Mouse (Mus musculus) liver, embryonic 16.5 days (tissue): ENCODE results near the gene Tcf20. TPM values are rescaled to one million over a fixed set of nuclear protein-coding genes. Genes with fewer than 3 reads are reported as not detected.

Source experiments
- ATAC-seq: fragments of 200-750 bp; cut with Nextera tagmentation; 2 replicates; pipeline ENCODE4 v1.8.0; 2017; ENCODE audit warnings: low read depth, mild to moderate bottlenecking, moderate number of reproducible peaks, moderate library complexity
- H3K27ac ChIP-seq: fragments of 300-500 bp; sonication (generic); 2 replicates; pipeline ENCODE4 v1.5.1; 2014; ENCODE audit warnings: mild to moderate bottlenecking, low read length
- H3K27me3 ChIP-seq: fragments of 300-500 bp; sonication (generic); 2 replicates; pipeline ENCODE4 v1.6.1; 2014; ENCODE audit warnings: low read depth, low read length, mixed read lengths; ENCODE audit not compliant: control insufficient read depth, insufficient read depth
- H3K36me3 ChIP-seq: fragments of 300-500 bp; sonication (generic); 2 replicates; pipeline ENCODE4 v1.6.1; 2014; ENCODE audit warnings: mild to moderate bottlenecking; ENCODE audit not compliant: control insufficient read depth, insufficient read depth
- H3K4me1 ChIP-seq: fragments of 300-500 bp; sonication (generic); 2 replicates; pipeline ENCODE4 v1.6.1; 2014; ENCODE audit warnings: low read depth, low read length, mixed read lengths; ENCODE audit not compliant: control insufficient read depth
- H3K4me2 ChIP-seq: fragments of 300-500 bp; sonication (generic); 2 replicates; pipeline ENCODE4 v1.6.1; 2014; ENCODE audit warnings: low read depth, low read length, mixed read lengths
- H3K4me3 ChIP-seq: fragments of 300-500 bp; sonication (generic); 2 replicates; pipeline ENCODE4 v1.5.1; 2014; ENCODE audit warnings: low read depth, mild to moderate bottlenecking, low read length
- H3K9ac ChIP-seq: fragments of 300-500 bp; sonication (generic); 2 replicates; pipeline ENCODE4 v1.6.1; 2014; ENCODE audit warnings: low read depth, low read length
- H3K9me3 ChIP-seq: fragments of 300-500 bp; sonication (generic); replicated peaks from 2 replicates; pipeline ENCODE4 v1.6.1; 2016; ENCODE audit warnings: low read length; ENCODE audit not compliant: control insufficient read depth
- WGBS: fragments of 180-500 bp; shearing (Covaris S2); extraction: QIAGEN DNeasy Blood & Tissue Kit; methylation state at CpG from one replicate; pipeline ENCODE4 v1.1.7; 2014; ENCODE audit not compliant: insufficient replicate concordance; 5-methylcytosine and 5-hydroxymethylcytosine counted together
- polyA plus RNA-seq: library from polyadenylated mRNA; unstranded; fragments of >200 nt; fragmentation: Nextera tagmentation; extraction: Ambion mirVana; gene quantifications from 2 replicates; pipeline ENCODE4 v1.2.1, GENCODE M21; 2015

Tcf20 gene
- polyA plus RNA-seq, 1 experiment from 2014 or later, result 2.1 TPM

- H3K9ac ChIP-seq, result no peak overlapping the region
- no peak for ATAC-seq
- H3K36me3 ChIP-seq, result no peaks in the 10 kb centered on the region
- H3K27ac ChIP-seq, result no peak overlapping the region
- H3K4me1 ChIP-seq, result no peaks in the 10 kb centered on the region
- H3K4me2 ChIP-seq, result 0 out of 2 replicates have a peak overlapping the region, but pooled peaks have one; percentile 19
- H3K9me3 ChIP-seq, result no peaks in the 10 kb centered on the region
- peaks cover 25% of the 10 kb centered on the region for H3K27me3 ChIP-seq
- H3K4me3 ChIP-seq, result 0 out of 2 replicates have a peak overlapping the region, but pooled peaks have one; percentile 5
- 6% methylated on average over 13 of the region's 13 CpGs for WGBS
Measured at GRCm38 (mm10) chr15:82911965-82912337, 75.7 kb downstream of the Tcf20 start.

- 19% methylated on average over 43 of the region's 44 CpGs for WGBS
- no peak for ATAC-seq
Measured at GRCm38 (mm10) chr15:82911001-82911964, 76.4 kb downstream of the Tcf20 start.

GRCm38 (mm10) chr15:82910596-82910995 is 77.1 kb downstream of the Tcf20 start:
- WGBS, result 49% methylated on average over 2 of the region's 2 CpGs
- Histone ChIP-seq H3K27ac (no peak overlapping the region), H3K4me1 (no peaks in the 10 kb centered on the region), H3K4me2 (no peak overlapping the region), H3K36me3 (no peaks in the 10 kb centered on the region), H3K9me3 (no peaks in the 10 kb centered on the region), H3K4me3 (no peak overlapping the region), H3K9ac (no peak overlapping the region), H3K27me3 (peaks cover 23% of the 10 kb centered on the region)
- ATAC-seq, result no peak

More at GRCm38 (mm10) chr15:82911001-82911964, 76.4 kb downstream of the Tcf20 start:
- H3K27ac ChIP-seq, result no peak overlapping the region
- peaks cover 23% of the 10 kb centered on the region for H3K27me3 ChIP-seq
- H3K9ac ChIP-seq, result no peak overlapping the region
- no peaks in the 10 kb centered on the region for H3K9me3 ChIP-seq
- no peaks in the 10 kb centered on the region for H3K4me1 ChIP-seq
- 0 out of 2 replicates have a peak overlapping the region, but pooled peaks have one; percentile 19 for H3K4me2 ChIP-seq
- H3K4me3 ChIP-seq, result 0 out of 2 replicates have a peak overlapping the region, but pooled peaks have one; percentile 5
- H3K36me3 ChIP-seq, result no peaks in the 10 kb centered on the region

GRCm38 (mm10) chr15:82909791-82910190 is 77.9 kb downstream of the Tcf20 start:
- peaks cover 23% of the 10 kb centered on the region for H3K27me3 ChIP-seq
- no peaks in the 10 kb centered on the region for H3K9me3 ChIP-seq
- WGBS, result 53% methylated on average over 4 of the region's 4 CpGs
- no peak overlapping the region for H3K4me3 ChIP-seq
- no peak overlapping the region for H3K4me2 ChIP-seq
- H3K9ac ChIP-seq, result no peak overlapping the region
- H3K27ac ChIP-seq, result no peak overlapping the region
- ATAC-seq, result no peak
- H3K36me3 ChIP-seq, result no peaks in the 10 kb centered on the region
- H3K4me1 ChIP-seq, result no peaks in the 10 kb centered on the region

- no peaks in the 10 kb centered on the region for H3K4me1 ChIP-seq
- 27% methylated on average over 2 of the region's 2 CpGs for WGBS
- no peaks in the 10 kb centered on the region for H3K36me3 ChIP-seq
- H3K4me2 ChIP-seq, result no peak overlapping the region
- no peak overlapping the region for H3K4me3 ChIP-seq
- H3K27me3 ChIP-seq, result peaks cover 23% of the 10 kb centered on the region
- ATAC-seq, result no peak
- H3K9me3 ChIP-seq, result no peaks in the 10 kb centered on the region
- H3K27ac ChIP-seq, result no peak overlapping the region
- H3K9ac ChIP-seq, result no peak overlapping the region
Measured at GRCm38 (mm10) chr15:82908521-82908920, 79.2 kb downstream of the Tcf20 start.

- H3K27me3 ChIP-seq, result peaks cover 14% of the 10 kb centered on the region
- no peaks in the 10 kb centered on the region for H3K9me3 ChIP-seq
- no peak overlapping the region for H3K4me2 ChIP-seq
- H3K36me3 ChIP-seq, result no peaks in the 10 kb centered on the region
- no peaks in the 10 kb centered on the region for H3K4me1 ChIP-seq
- no peak overlapping the region for H3K4me3 ChIP-seq
- H3K9ac ChIP-seq, result no peak overlapping the region
- H3K27ac ChIP-seq, result no peak overlapping the region
- no peak for ATAC-seq
- WGBS, result 69% methylated on average over 5 of the region's 5 CpGs
Measured at GRCm38 (mm10) chr15:82907306-82907705, 80.4 kb downstream of the Tcf20 start.

GRCm38 (mm10) chr15:82906574-82907061 is 81.1 kb downstream of the Tcf20 start:
- no peak overlapping the region for H3K4me2 ChIP-seq
- no peaks in the 10 kb centered on the region for H3K9me3 ChIP-seq
- H3K36me3 ChIP-seq, result no peaks in the 10 kb centered on the region
- 47% methylated on average over 7 of the region's 7 CpGs for WGBS
- H3K27me3 ChIP-seq, result peaks cover 8% of the 10 kb centered on the region
- H3K27ac ChIP-seq, result no peak overlapping the region
- no peaks in the 10 kb centered on the region for H3K4me1 ChIP-seq
- no peak overlapping the region for H3K9ac ChIP-seq
- ATAC-seq, result no peak
- H3K4me3 ChIP-seq, result no peak overlapping the region

GRCm38 (mm10) chr15:82905431-82906395 is 82.0 kb downstream of the Tcf20 start:
- Histone ChIP-seq H3K27ac (no peak overlapping the region), H3K4me2 (no peak overlapping the region), H3K36me3 (no peaks in the 10 kb centered on the region), H3K4me3 (no peak overlapping the region), H3K9me3 (no peaks in the 10 kb centered on the region), H3K27me3 (0 out of 2 replicates have a peak, but pooled peaks cover 3% of the 10 kb centered on the region), H3K9ac (no peak overlapping the region), H3K4me1 (no peaks in the 10 kb centered on the region)
- ATAC-seq, result no peak
- WGBS, result 50% methylated on average over 8 of the region's 8 CpGs
